Mouse (Mus musculus) small intestine, adult 2 months (tissue): ENCODE results near the gene Gm42742.

ENCODE experiments used
- CTCF ChIP-seq: fragments of 200-500 bp; IDR thresholded peaks from 2 replicates; pipeline ENCODE4 v1.5.1; 2012; ENCODE audit warnings: low read depth, mild to moderate bottlenecking, control low read depth, inconsistent platforms, low read length, moderate library complexity, mixed read lengths; ENCODE audit not compliant: insufficient replicate concordance, insufficient read length; ENCODE audit errors: extremely low read depth
- POLR2A ChIP-seq: fragments of 200-500 bp; IDR thresholded peaks from 2 replicates; pipeline ENCODE4 v1.6.1; 2012; ENCODE audit warnings: low read depth, mild to moderate bottlenecking, control low read depth, inconsistent platforms, low read length, moderate library complexity

DNA sequence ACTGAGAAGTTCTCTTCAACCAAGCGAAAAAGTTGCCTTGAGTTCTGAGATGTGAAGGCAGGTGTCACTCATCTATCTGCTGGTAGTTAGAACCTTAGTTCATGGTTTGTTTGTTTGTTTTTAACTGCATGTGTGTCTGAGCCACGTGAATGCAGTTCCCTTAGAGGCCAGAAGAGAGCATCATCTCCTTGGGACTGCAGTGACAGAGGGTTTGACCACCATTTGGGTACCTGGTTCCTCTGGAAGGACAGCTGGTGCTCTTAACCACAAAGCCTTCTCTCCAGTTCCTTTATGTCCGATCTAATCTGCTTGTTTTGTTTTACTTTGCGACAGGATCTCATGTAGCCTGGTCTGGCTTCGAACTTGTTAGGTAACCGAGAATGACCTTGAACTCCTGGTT is 44.6 kb upstream of the Gm42742 start:
- no peak for TF ChIP-seq CTCF
- no peak for TF ChIP-seq POLR2A
